Mouse (Mus musculus) ES-E14 (cell line): ENCODE measurements around the gene Atxn1l.

Experiments used
- CHD2 ChIP-seq: IDR thresholded peaks from 2 replicates; pipeline ENCODE4 v1.6.1; 2014; ENCODE audit warnings: mild to moderate bottlenecking, low read depth, low read length, inconsistent platforms
- ZNF384 ChIP-seq: IDR thresholded peaks from 2 replicates; pipeline ENCODE4 v1.6.1; 2012; ENCODE audit warnings: low read depth, low read length, inconsistent platforms

DNA sequence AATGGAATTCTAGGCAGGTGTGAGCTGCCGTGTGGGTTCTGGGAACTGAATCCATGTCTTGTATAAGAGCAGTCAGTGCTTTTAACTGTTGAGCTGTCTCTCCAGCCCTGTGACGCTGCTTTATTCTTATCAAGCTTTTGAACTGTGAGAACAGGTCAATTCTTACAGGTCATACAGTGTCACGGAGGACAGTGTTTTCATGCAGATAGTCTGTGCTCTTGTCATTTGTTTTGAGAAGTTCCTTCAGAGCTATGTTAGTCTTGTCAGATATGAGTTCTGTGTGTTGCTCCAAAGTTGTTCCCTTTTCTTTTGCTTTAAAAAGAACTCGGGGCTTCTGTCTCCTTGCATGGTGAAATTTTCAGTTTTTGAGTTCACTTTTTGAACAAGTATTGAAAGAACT lies 43.0 kb upstream of the Atxn1l start:
- TF ChIP-seq CHD2 (no peak), ZNF384 (no peak)
